Mouse (Mus musculus) liver, embryonic 14.5 days (tissue): ENCODE measurements around the gene Ccdc149. TPM values are rescaled to one million over a fixed set of nuclear protein-coding genes. Genes with fewer than 3 reads are reported as not detected.

Source experiments
- ATAC-seq: fragments of 200-750 bp; cut with Nextera tagmentation; 2 replicates; pipeline ENCODE4 v1.8.0; 2017; ENCODE audit warnings: moderate number of reproducible peaks, mild to moderate bottlenecking, moderate library complexity; ENCODE audit not compliant: insufficient read depth
- DNase-seq, 3 experiments: peaks; one replicate each; pipeline ENCODE4 v3.0.0-alpha.2; 2012 to 2013; ENCODE audit warnings: low read depth in 3 of 3, low spot score in 3 of 3
- H3K27ac ChIP-seq: fragments of 300-500 bp; sonication (generic); 2 replicates; pipeline ENCODE4 v1.5.1; 2014; ENCODE audit warnings: moderate library complexity, mild to moderate bottlenecking, control low read depth, inconsistent platforms
- H3K27me3 ChIP-seq: fragments of 300-500 bp; sonication (generic); 2 replicates; pipeline ENCODE4 v1.6.1; 2014; ENCODE audit warnings: mild to moderate bottlenecking, low read length, moderate library complexity; ENCODE audit not compliant: control insufficient read depth, insufficient read depth
- H3K36me3 ChIP-seq: fragments of 300-500 bp; sonication (generic); replicated peaks from 2 replicates; pipeline ENCODE4 v1.6.1; 2014; ENCODE audit warnings: low read depth; ENCODE audit not compliant: control insufficient read depth, insufficient read depth
- H3K4me1 ChIP-seq, 2 experiments: fragments of 200-500 bp in 1 of 2; fragments of 300-500 bp in 1 of 2; sonication (generic) in 1 of 2; replicated peaks; 2 replicates each; pipeline ENCODE4 v1.6.1; 2012 to 2014; ENCODE audit warnings: antibody characterized with exemption in 1 of 2, inconsistent platforms in 1 of 2, low read length in 1 of 2; ENCODE audit not compliant: control insufficient read depth in 2 of 2, insufficient read depth in 2 of 2
- H3K4me2 ChIP-seq: fragments of 300-500 bp; sonication (generic); 2 replicates; pipeline ENCODE4 v1.6.1; 2014; ENCODE audit warnings: low read depth, mild to moderate bottlenecking, control low read depth, moderate library complexity
- H3K4me3 ChIP-seq, 2 experiments: fragments of 200-500 bp in 1 of 2; fragments of 300-500 bp in 1 of 2; sonication (generic) in 1 of 2; 2 replicates each; pipeline ENCODE4 v1.5.1; 2012 to 2014; ENCODE audit warnings: low read depth in 2 of 2, low read length in 2 of 2, mild to moderate bottlenecking in 2 of 2, control low read depth in 1 of 2, inconsistent platforms in 1 of 2, moderate library complexity in 1 of 2; ENCODE audit not compliant: insufficient read depth in 1 of 2
- H3K9ac ChIP-seq: fragments of 300-500 bp; sonication (generic); replicated peaks from 2 replicates; pipeline ENCODE4 v1.6.1; 2014; ENCODE audit warnings: mild to moderate bottlenecking, control low read depth, moderate library complexity
- H3K9me3 ChIP-seq: fragments of 300-500 bp; sonication (generic); 2 replicates; pipeline ENCODE4 v1.6.1; 2016; ENCODE audit warnings: low read length, mixed read lengths; ENCODE audit not compliant: control insufficient read depth
- CTCF ChIP-seq: IDR thresholded peaks from 2 replicates; pipeline ENCODE4 v1.5.1; 2016; ENCODE audit warnings: antibody characterized with exemption, low read depth, control low read depth
- EP300 ChIP-seq: IDR thresholded peaks from 2 replicates; pipeline ENCODE4 v1.6.1; 2016; ENCODE audit warnings: antibody characterized with exemption, low read depth
- WGBS: fragments of 180-500 bp; shearing (Covaris S2); extraction: QIAGEN DNeasy Blood & Tissue Kit; methylation state at CpG from one replicate; pipeline ENCODE4 v1.1.7; 2014; ENCODE audit not compliant: insufficient replicate concordance; 5-methylcytosine and 5-hydroxymethylcytosine counted together
- polyA plus RNA-seq, 2 experiments: library from polyadenylated mRNA; depleted of rRNA in 1 of 2; stranded (reverse) in 1 of 2; unstranded in 1 of 2; fragments of >200 nt; fragmentation: Nextera tagmentation in 1 of 2; extraction: Ambion mirVana in 1 of 2; gene quantifications; 2 replicates each; pipeline versions ENCODE4 v1.2.1 to v1.2.3; 2012 to 2014

The Ccdc149 gene
- polyA plus RNA-seq, 2 experiments, result 0.33 to 0.76 TPM

DNA sequence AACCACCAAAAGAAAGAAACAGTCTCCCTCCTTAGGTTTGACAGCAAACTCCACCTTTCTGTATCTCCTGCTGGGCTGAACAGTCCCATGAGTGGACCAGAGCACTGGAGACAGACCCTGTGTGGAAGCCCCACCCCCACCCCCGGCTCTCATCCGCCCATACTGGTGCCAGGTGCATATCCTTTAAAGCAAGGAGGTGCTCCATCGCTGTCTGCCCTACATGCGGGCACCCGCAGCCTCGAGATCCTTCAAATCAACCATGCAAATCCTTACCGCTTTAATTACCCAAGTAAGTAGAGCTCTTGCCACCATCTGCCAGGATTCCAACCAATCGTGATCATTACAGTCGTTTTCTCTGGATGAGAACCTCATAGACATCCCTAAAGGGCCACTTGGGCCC is 20.5 kb downstream of the Ccdc149 start:
- no peaks in the 10 kb centered on the region for H3K4me1 ChIP-seq
- TF ChIP-seq CTCF (no peak), EP300 (no peak)
- no peak overlapping the region for H3K9ac ChIP-seq
- H3K27ac ChIP-seq, result no peak overlapping the region
- DNase-seq (no peak), ATAC-seq (no peak)
- no peaks in the 10 kb centered on the region for H3K9me3 ChIP-seq
- H3K36me3 ChIP-seq, result no peaks in the 10 kb centered on the region
- H3K27me3 ChIP-seq, result no peaks in the 10 kb centered on the region
- no peak overlapping the region for H3K4me3 ChIP-seq
- H3K4me2 ChIP-seq, result no peak overlapping the region
- WGBS, result 62% methylated on average over 9 of the region's 9 CpGs

DNA sequence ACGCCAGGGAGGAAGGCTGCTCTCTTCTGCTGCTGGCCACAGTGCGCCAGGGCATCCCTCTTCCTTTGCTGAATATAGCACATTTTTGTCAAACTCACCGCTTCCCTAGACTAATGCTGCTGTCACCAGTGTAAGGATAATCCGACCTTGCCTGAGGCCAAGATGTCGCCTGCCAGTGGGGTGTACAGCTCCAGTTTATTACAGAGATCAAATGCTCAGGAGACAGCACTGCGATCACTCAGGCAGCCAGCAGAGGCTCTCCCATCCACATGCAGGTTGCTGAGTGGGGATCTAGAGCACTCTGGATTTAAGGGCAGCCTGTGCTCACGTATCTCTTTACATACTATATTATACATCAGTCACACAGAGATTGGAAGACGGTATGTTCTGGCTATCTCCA is 22.1 kb downstream of the Ccdc149 start:
- ATAC-seq, result no peak

DNA sequence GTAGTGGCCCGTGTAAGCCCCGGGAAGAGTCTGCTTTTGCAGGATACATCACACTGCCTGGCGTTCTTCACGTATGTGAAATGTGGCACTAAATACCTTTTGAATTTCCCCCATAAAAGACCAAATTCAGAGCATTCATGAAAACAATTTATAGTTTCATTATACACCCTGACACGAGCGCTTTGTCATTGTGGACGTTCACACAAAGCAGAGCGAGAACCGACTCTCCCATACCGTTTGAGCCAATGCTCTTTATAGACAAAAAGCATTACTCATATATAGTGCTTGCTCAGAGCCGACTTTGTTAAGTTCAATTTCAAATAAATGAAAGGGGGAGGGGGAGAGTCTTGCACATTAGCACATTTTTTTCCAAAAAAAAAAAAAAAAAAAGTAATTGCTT is 31.0 kb downstream of the Ccdc149 start:
- TF ChIP-seq CTCF (no peak), EP300 (no peak)
- 72% methylated on average over 11 of the region's 11 CpGs for WGBS
- no peaks in the 10 kb centered on the region for H3K27me3 ChIP-seq
- DNase-seq (no peak), ATAC-seq (no peak)
- H3K4me3 ChIP-seq, result no peak overlapping the region
- no peaks in the 10 kb centered on the region for H3K4me1 ChIP-seq
- H3K4me2 ChIP-seq, result no peak overlapping the region
- no peak overlapping the region for H3K9ac ChIP-seq
- H3K36me3 ChIP-seq, result no peaks in the 10 kb centered on the region
- H3K9me3 ChIP-seq, result no peaks in the 10 kb centered on the region
- no peak overlapping the region for H3K27ac ChIP-seq

More for the DNA sequence above, 22.1 kb downstream of the Ccdc149 start:
- DNase-seq, result no peak
- no peaks in the 10 kb centered on the region for H3K27me3 ChIP-seq
- H3K27ac ChIP-seq, result no peak overlapping the region
- H3K4me3 ChIP-seq, result no peak overlapping the region
- TF ChIP-seq EP300 (no peak), CTCF (no peak)
- no peak overlapping the region for H3K9ac ChIP-seq
- H3K4me2 ChIP-seq, result no peak overlapping the region
- WGBS, result 68% methylated on average over 8 of the region's 8 CpGs
- H3K9me3 ChIP-seq, result no peaks in the 10 kb centered on the region
- H3K36me3 ChIP-seq, result no peaks in the 10 kb centered on the region
- H3K4me1 ChIP-seq, result no peaks in the 10 kb centered on the region

DNA sequence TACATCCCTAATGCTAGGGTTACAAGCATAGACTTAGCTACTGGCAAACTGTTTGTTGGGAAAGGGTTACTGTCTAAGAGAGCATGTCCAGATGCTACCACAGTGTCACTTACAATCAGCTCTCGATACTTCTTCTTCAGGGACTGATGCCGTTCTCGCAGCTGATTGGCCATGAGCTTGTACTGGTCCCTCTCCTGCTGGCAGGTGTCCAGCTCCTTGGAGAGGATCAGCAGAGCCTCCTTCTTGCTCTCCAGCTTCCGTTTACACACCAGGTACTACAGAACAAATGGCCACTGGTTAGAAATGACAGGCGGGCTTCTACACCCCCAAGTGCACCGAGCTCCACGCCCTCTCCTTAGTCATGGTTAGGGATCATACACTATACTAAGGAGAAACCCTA is 32.4 kb downstream of the Ccdc149 start:
- DNase-seq, result no peak
- Histone ChIP-seq H3K4me2 (no peak overlapping the region), H3K36me3 (no peaks in the 10 kb centered on the region), H3K27ac (no peak overlapping the region), H3K9me3 (no peaks in the 10 kb centered on the region), H3K27me3 (no peaks in the 10 kb centered on the region), H3K4me3 (no peak overlapping the region), H3K4me1 (no peaks in the 10 kb centered on the region), H3K9ac (no peak overlapping the region)
- ATAC-seq, result no peak
- no peak for TF ChIP-seq EP300
- no peak for TF ChIP-seq CTCF
- WGBS, result 65% methylated on average over 7 of the region's 7 CpGs

DNA sequence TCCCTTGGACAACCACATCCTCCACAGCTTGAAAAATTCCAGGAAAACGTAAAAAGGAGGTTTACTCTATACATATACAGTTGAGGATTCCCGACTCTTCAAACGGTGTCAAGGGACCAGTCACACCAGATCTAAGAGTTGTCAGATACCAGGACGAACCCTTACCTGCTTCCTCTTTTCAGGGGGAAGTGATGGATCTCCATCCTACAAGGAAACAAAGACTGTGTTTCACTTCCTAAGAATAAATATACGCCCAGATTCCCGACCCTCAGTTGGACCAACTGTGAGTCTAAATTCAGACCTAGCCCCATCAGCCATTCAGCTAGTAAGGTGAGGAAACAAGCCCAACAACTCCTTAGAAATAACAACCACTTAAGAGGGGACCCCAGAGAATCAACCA is 35.8 kb downstream of the Ccdc149 start:
- H3K27ac ChIP-seq, result no peak overlapping the region
- TF ChIP-seq CTCF (no peak), EP300 (no peak)
- no peaks in the 10 kb centered on the region for H3K4me1 ChIP-seq
- no peaks in the 10 kb centered on the region for H3K9me3 ChIP-seq
- no peak overlapping the region for H3K4me2 ChIP-seq
- no peak overlapping the region for H3K4me3 ChIP-seq
- WGBS, result 46% methylated on average over 6 of the region's 6 CpGs
- no peaks in the 10 kb centered on the region for H3K36me3 ChIP-seq
- no peak overlapping the region for H3K9ac ChIP-seq
- DNase-seq (no peak), ATAC-seq (no peak)
- H3K27me3 ChIP-seq, result no peaks in the 10 kb centered on the region
